Mouse (Mus musculus): ENCODE results near the gene Ptprj. TPM values are rescaled to one million over a fixed set of nuclear protein-coding genes. Genes with fewer than 3 reads are reported as not detected.

Gene Ptprj
- polyA plus RNA-seq, 1 experiment, result 23.2 TPM

DNA sequence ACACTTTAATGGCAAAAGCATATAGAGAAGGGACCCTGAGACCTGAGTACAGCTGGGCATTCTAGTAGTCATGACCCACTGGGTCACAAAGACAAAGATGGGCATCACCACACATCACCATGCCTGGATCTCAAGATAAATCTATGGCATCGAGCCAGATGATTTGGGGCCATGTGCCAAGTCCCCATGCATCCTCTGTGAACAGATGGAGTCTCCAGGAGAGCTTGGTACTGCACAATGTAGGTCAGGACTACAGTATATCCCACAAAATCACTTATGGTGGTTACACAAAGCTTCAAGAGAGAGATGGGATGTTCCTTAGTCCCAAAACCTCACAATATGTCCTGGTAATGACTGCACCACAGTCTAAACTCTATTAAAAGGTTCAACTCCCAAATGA, 81.4 kb downstream of the Ptprj start:
- Histone ChIP-seq H3K36me3 (ENCODE audit: control insufficient read depth, insufficient read depth, low read length) (no peaks in the 10 kb centered on the region), H3K4me3 (ENCODE audit: insufficient read depth, low read depth, low read length) (no peak overlapping the region), H3K27me3 (replicated peaks; ENCODE audit: control insufficient read depth, insufficient read depth, low read length) (no peaks in the 10 kb centered on the region), H3K27ac (ENCODE audit: insufficient read depth, low read depth, low read length) (peak overlapping the region; percentile 19; the same call in 1 of the 2 replicates), H3K4me1 (ENCODE audit: control insufficient read depth, insufficient read depth, low read length) (peaks cover 34% of the 10 kb centered on the region)
- DNase-seq, result no peak
- TF ChIP-seq CTCF (conservative IDR thresholded peaks at IDR 0.05; ENCODE audit: insufficient read depth, insufficient read length, low read depth, low read length) (no peak), POLR2A (IDR thresholded peaks at IDR 0.05; ENCODE audit: low read depth, low read length) (no peak)
- WGBS, result 68% methylated on average over 1 of the region's 1 CpGs

DNA sequence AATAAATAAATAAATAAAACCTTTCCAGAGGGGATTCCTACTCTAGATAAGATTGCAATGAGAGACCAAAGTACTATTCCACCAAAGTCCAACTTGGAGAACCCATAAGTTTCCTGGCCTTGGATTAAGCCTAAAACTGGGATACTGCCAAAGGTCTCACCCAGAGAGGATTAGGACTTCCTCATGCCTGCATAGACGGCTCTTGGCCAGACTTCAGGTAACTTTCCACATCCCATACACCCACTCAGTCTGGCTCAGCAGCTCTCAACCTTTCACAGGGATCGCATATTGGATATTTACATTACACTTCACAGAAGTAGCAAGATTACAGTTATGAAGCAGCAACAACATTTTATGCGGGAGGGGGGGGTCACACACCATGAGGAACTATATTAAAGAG, 82.9 kb downstream of the Ptprj start:
- peak overlapping the region; percentile 61 for H3K27ac ChIP-seq (ENCODE audit: insufficient read depth, low read depth, low read length)
- H3K27me3 ChIP-seq (replicated peaks; ENCODE audit: control insufficient read depth, insufficient read depth, low read length), result no peaks in the 10 kb centered on the region
- no peak for TF ChIP-seq CTCF (conservative IDR thresholded peaks at IDR 0.05; ENCODE audit: insufficient read depth, insufficient read length, low read depth, low read length)
- no peak for TF ChIP-seq POLR2A (IDR thresholded peaks at IDR 0.05; ENCODE audit: low read depth, low read length)
- WGBS, result 50% methylated on average over 3 of the region's 3 CpGs
- no peaks in the 10 kb centered on the region for H3K36me3 ChIP-seq (ENCODE audit: control insufficient read depth, insufficient read depth, low read length)
- no peak overlapping the region for H3K4me3 ChIP-seq (ENCODE audit: insufficient read depth, low read depth, low read length)
- H3K4me1 ChIP-seq (ENCODE audit: control insufficient read depth, insufficient read depth, low read length), result peaks cover 35% of the 10 kb centered on the region
- DNase-seq, result peak; percentile 82

DNA sequence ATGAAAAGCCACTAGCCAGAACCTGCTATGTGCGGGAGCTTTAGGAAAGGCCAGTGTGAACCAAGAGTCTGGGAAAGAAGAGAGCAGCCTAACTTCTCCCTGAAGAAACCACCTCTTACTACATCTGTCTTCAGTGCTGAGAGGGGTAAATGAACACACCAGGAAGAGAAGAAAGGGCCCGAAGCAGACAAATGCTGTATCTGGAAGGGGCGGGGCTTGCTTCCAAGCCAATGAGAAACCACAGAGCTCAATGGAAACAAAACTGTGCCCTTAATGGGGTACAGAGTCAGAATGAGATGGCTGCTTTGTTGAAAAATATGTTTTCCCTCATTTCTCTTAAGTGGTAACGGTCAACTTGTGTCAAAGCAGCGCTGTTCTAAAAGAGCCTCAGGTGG, 83.8 kb downstream of the Ptprj start:
- DNase-seq, result no peak
- 86% methylated on average over 5 of the region's 5 CpGs for WGBS
- Histone ChIP-seq H3K27ac (ENCODE audit: insufficient read depth, low read depth, low read length) (peak overlapping the region; percentile 27; the same call in 1 of the 2 replicates), H3K4me3 (ENCODE audit: insufficient read depth, low read depth, low read length) (no peak overlapping the region), H3K36me3 (ENCODE audit: control insufficient read depth, insufficient read depth, low read length) (no peaks in the 10 kb centered on the region), H3K4me1 (ENCODE audit: control insufficient read depth, insufficient read depth, low read length) (peaks cover 29% of the 10 kb centered on the region), H3K27me3 (replicated peaks; ENCODE audit: control insufficient read depth, insufficient read depth, low read length) (no peaks in the 10 kb centered on the region)
- TF ChIP-seq POLR2A (IDR thresholded peaks at IDR 0.05; ENCODE audit: low read depth, low read length), result no peak
- TF ChIP-seq CTCF (conservative IDR thresholded peaks at IDR 0.05; ENCODE audit: insufficient read depth, insufficient read length, low read depth, low read length), result no peak

DNA sequence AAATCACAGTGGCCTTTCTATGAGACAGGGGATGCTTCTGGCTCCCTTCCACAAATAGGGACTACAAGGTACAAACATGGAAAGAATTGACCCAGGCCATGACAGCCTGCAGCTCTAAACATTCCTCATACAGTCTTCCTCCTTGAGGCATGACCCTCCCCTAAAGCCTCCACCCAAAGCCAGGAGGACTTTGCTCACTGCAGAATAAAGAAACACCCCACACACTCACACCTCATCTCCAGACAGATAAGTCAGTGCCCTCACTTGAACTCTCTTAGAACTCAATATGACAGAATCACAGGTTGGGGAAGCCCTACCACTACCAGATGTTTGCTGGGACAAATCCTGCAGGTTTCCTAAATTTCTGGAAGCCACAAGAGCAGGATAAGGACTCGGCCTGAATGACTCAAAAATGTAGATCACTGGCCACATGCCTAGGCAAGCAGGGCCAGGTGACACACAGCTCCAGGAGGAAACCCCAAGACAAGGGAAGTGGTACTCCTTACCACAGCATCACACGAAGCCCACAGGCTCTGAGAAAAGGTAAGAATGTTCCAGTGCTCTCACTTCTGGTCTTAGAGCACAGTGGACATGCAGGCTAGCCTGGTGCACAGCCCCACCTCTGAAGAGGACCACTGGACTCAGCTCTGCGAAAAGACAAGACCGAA, 84.3 kb downstream of the Ptprj start:
- peak overlapping the region; percentile 4; the same call in 1 of the 2 replicates for H3K27ac ChIP-seq (ENCODE audit: insufficient read depth, low read depth, low read length)
- no peak overlapping the region for H3K4me3 ChIP-seq (ENCODE audit: insufficient read depth, low read depth, low read length)
- 78% methylated on average over 4 of the region's 4 CpGs for WGBS
- DNase-seq, result no peak
- no peaks in the 10 kb centered on the region for H3K36me3 ChIP-seq (ENCODE audit: control insufficient read depth, insufficient read depth, low read length)
- H3K27me3 ChIP-seq (replicated peaks; ENCODE audit: control insufficient read depth, insufficient read depth, low read length), result no peaks in the 10 kb centered on the region
- H3K4me1 ChIP-seq (ENCODE audit: control insufficient read depth, insufficient read depth, low read length), result peaks cover 28% of the 10 kb centered on the region
- TF ChIP-seq POLR2A (IDR thresholded peaks at IDR 0.05; ENCODE audit: low read depth, low read length) (no peak), CTCF (conservative IDR thresholded peaks at IDR 0.05; ENCODE audit: insufficient read depth, insufficient read length, low read depth, low read length) (no peak)

DNA sequence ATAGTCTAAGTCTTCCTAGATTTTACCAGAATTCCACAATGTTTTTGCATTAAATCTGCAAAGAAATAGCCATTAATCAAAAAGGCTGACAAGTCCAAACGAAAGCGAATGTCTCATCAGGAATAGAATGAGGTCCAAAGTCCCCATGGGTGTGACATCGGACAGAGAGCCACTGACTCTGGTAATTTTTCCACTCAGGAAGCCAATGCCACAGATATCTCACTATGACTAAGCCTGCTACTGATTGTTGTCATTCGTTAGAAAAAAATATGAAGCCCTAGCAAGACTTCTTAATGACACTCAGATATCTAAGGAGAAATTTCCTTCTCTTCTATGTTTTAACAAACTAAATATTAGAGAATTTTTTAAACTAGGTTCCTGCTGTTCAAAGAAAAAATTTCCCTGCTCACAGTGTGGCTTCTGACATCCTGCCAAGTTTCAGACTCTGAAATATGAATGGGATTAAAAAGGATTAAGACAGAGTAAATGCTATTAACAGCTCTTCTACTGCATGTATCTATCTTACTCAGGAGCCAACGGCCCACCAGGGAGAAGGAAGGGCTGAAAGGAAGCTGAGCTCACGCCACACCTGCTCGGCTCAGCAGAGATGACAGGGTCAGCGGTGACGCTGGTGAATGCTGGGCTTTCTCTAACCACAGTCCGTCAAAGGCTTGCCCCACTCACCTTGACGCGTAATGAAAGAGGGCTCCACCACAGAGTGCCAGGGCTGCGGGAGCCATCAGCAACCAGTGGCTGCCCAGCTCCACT, 90.0 kb downstream of the Ptprj start:
- TF ChIP-seq POLR2A (IDR thresholded peaks at IDR 0.05; ENCODE audit: low read depth, low read length), result no peak
- no peak for TF ChIP-seq CTCF (conservative IDR thresholded peaks at IDR 0.05; ENCODE audit: insufficient read depth, insufficient read length, low read depth, low read length)
- no peaks in the 10 kb centered on the region for H3K27me3 ChIP-seq (replicated peaks; ENCODE audit: control insufficient read depth, insufficient read depth, low read length)
- H3K27ac ChIP-seq (ENCODE audit: insufficient read depth, low read depth, low read length), result peak overlapping the region; percentile 45
- no peaks in the 10 kb centered on the region for H3K36me3 ChIP-seq (ENCODE audit: control insufficient read depth, insufficient read depth, low read length)
- 38% methylated on average over 13 of the region's 13 CpGs for WGBS
- peaks cover 45% of the 10 kb centered on the region for H3K4me1 ChIP-seq (ENCODE audit: control insufficient read depth, insufficient read depth, low read length)
- DNase-seq, result peak; percentile 67
- no peak overlapping the region for H3K4me3 ChIP-seq (ENCODE audit: insufficient read depth, low read depth, low read length)

DNA sequence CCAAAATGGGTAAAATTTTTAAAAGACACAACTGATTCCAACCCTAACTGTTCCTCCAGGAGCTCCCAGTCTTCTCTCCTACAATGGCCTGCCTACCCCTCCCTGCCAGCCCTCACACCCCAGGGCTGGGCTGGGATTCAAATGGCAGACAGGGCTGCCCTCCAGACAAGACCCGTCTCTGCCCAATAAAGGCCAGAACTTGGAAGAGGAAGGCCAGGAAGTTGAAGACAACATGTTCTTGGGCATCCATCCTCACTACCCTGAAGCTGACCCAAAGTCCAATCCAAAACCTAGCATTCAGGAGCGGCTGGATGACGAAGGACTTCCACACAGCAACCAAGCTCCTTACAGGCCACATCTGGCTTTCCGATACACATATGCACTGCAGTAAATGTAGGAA, 90.6 kb downstream of the Ptprj start:
- H3K4me3 ChIP-seq (ENCODE audit: insufficient read depth, low read depth, low read length), result no peak overlapping the region
- H3K4me1 ChIP-seq (ENCODE audit: control insufficient read depth, insufficient read depth, low read length), result peaks cover 43% of the 10 kb centered on the region
- TF ChIP-seq CTCF (conservative IDR thresholded peaks at IDR 0.05; ENCODE audit: insufficient read depth, insufficient read length, low read depth, low read length) (no peak), POLR2A (IDR thresholded peaks at IDR 0.05; ENCODE audit: low read depth, low read length) (no peak)
- peak; percentile 49 for DNase-seq
- no peaks in the 10 kb centered on the region for H3K27me3 ChIP-seq (replicated peaks; ENCODE audit: control insufficient read depth, insufficient read depth, low read length)
- peak overlapping the region; percentile 34 for H3K27ac ChIP-seq (ENCODE audit: insufficient read depth, low read depth, low read length)
- 43% methylated on average over 4 of the region's 4 CpGs for WGBS
- H3K36me3 ChIP-seq (ENCODE audit: control insufficient read depth, insufficient read depth, low read length), result no peaks in the 10 kb centered on the region

Measured in kidney, adult 2 months (tissue).